Mouse (Mus musculus): ENCODE results near the gene Foxd4. TPM values are rescaled to one million over a fixed set of nuclear protein-coding genes. Genes with fewer than 3 reads are reported as not detected.

Gene Foxd4
- total and polyA plus RNA-seq, 3 experiments: 0.04 TPM; not detected in 2

DNA sequence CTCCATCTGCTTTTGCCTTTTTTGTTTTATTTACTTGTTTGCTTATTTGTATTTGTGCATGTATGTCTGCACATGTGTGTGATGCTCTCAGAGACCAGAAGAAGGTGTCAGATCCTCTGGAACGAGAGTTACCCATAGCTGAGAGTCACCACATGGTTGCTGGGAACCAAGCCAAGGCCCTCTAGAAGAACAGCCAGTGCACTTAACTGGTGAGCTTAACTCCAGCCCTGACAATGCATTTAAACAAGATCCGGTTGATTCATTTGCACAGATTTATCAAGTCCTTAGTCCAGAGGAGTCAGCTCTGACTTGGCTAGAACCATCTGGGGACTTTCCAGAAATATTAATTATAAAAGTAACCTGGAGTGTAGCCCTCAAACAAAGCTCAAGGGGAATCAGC, 27.1 kb downstream of the Foxd4 start:
- no peak overlapping the region for H3K9ac ChIP-seq (ENCODE audit: control insufficient read depth, low read depth, low read length, poor library complexity, severe bottlenecking)
- no peaks in the 10 kb centered on the region for H3K36me3 ChIP-seq (ENCODE audit: control insufficient read depth in 1 of 2, insufficient read depth in 2 of 2, low read length in 2 of 2)
- peaks cover 0 to 4% of the 10 kb centered on the region in 2 experiments; a peak in 2 of 4 replicates for H3K27me3 ChIP-seq (ENCODE audit: control insufficient read depth in 1 of 2, insufficient read depth in 2 of 2, low read length in 2 of 2)
- no peaks in the 10 kb centered on the region for H3K79me2 ChIP-seq (ENCODE audit: control insufficient read depth, insufficient read depth, low read length, poor library complexity)
- H3K4me1 ChIP-seq (ENCODE audit: control insufficient read depth in 1 of 2, insufficient read depth in 2 of 2, low read length in 2 of 2): no peaks in the 10 kb centered on the region; a peak in 1 of 4 replicates
- TF ChIP-seq NRF1 (IDR thresholded peaks at IDR 0.05; ENCODE audit: insufficient read depth, low read depth, low read length, poor library complexity, severe bottlenecking) (no peak), MYC (IDR thresholded peaks at IDR 0.05; ENCODE audit: low read depth, low read length) (no peak), ETS1 (IDR thresholded peaks at IDR 0.05; ENCODE audit: low read depth, low read length) (no peak), RAD21 (IDR thresholded peaks at IDR 0.05; ENCODE audit: low read depth, low read length) (no peak), USF1 (IDR thresholded peaks at IDR 0.05; ENCODE audit: low read depth, low read length) (no peak), USF2 (IDR thresholded peaks at IDR 0.05; ENCODE audit: borderline replicate concordance in 1 of 2, insufficient read depth in 1 of 2, low read depth in 1 of 2, low read length in 2 of 2) (no peak), ZNF384 (IDR thresholded peaks at IDR 0.05; ENCODE audit: low read depth, low read length) (no peak), TBP (IDR thresholded peaks at IDR 0.05; ENCODE audit: low read depth, low read length) (no peak), GABPA (IDR thresholded peaks at IDR 0.05; ENCODE audit: low read depth, low read length) (no peak), RCOR1 (IDR thresholded peaks at IDR 0.05; ENCODE audit: low read depth, low read length) (no peak), MAX (IDR thresholded peaks at IDR 0.05; ENCODE audit: low read length) (no peak), MAZ (IDR thresholded peaks at IDR 0.05; ENCODE audit: low read depth, low read length) (no peak), POLR2AphosphoS5 (IDR thresholded peaks at IDR 0.05; ENCODE audit: borderline replicate concordance, low read depth, low read length) (no peak), E2F4 (IDR thresholded peaks at IDR 0.05; ENCODE audit: borderline replicate concordance, low read depth, low read length) (no peak), ZMIZ1 (IDR thresholded peaks at IDR 0.05; ENCODE audit: low read depth, low read length) (no peak)
- DNase-seq (ENCODE audit: low read depth, low spot score): no peak
- no peak overlapping the region for H3K27ac ChIP-seq (ENCODE audit: control insufficient read depth, low read depth, low read length)
- no peak overlapping the region for H3K4me3 ChIP-seq (ENCODE audit: control insufficient read depth in 1 of 2, insufficient read depth in 1 of 2, low read depth in 2 of 2, low read length in 2 of 2)
- H3K9me3 ChIP-seq (replicated peaks; ENCODE audit: insufficient read depth, low read length): no peaks in the 10 kb centered on the region

GRCm38 (mm10) chr19:24871037-24871635, 29.9 kb downstream of the Foxd4 start:
- no peaks in the 10 kb centered on the region for H3K4me1 ChIP-seq (ENCODE audit: control insufficient read depth in 1 of 2, insufficient read depth in 2 of 2, low read length in 2 of 2)
- H3K9me3 ChIP-seq (replicated peaks; ENCODE audit: insufficient read depth, low read length): no peaks in the 10 kb centered on the region
- H3K27ac ChIP-seq (ENCODE audit: control insufficient read depth, low read depth, low read length): no peak overlapping the region
- no peak overlapping the region; a peak in 1 of 4 replicates for H3K4me3 ChIP-seq (ENCODE audit: control insufficient read depth in 1 of 2, insufficient read depth in 1 of 2, low read depth in 2 of 2, low read length in 2 of 2)
- no peaks in the 10 kb centered on the region for H3K79me2 ChIP-seq (ENCODE audit: control insufficient read depth, insufficient read depth, low read length, poor library complexity)
- no peak overlapping the region for H3K9ac ChIP-seq (ENCODE audit: control insufficient read depth, low read depth, low read length, poor library complexity, severe bottlenecking)
- TF ChIP-seq RCOR1 (IDR thresholded peaks at IDR 0.05; ENCODE audit: low read depth, low read length): no peak
- peak; percentile 72 for TF ChIP-seq RAD21 (IDR thresholded peaks at IDR 0.05; ENCODE audit: low read depth, low read length)
- TF ChIP-seq ZC3H11A (IDR thresholded peaks at IDR 0.05; ENCODE audit: low read depth, low read length): peak; percentile 56
- TF ChIP-seq POLR2AphosphoS2 (IDR thresholded peaks at IDR 0.05; ENCODE audit: low read length): no peak
- no peak for TF ChIP-seq MYC (IDR thresholded peaks at IDR 0.05; ENCODE audit: low read depth, low read length)
- no peak for TF ChIP-seq MYB (IDR thresholded peaks at IDR 0.05; ENCODE audit: low read depth, low read length)
- TF ChIP-seq USF1 (IDR thresholded peaks at IDR 0.05; ENCODE audit: low read depth, low read length): no peak
- TF ChIP-seq MEF2A (IDR thresholded peaks at IDR 0.05; ENCODE audit: extremely low read depth, insufficient replicate concordance, low read depth, low read length, poor library complexity, severe bottlenecking): no peak
- no peak for TF ChIP-seq TBP (IDR thresholded peaks at IDR 0.05; ENCODE audit: low read depth, low read length)
- TF ChIP-seq CTCF (IDR thresholded peaks at IDR 0.05 in 2 of 3, conservative IDR thresholded peaks at IDR 0.05 in 1 of 3; ENCODE audit: control insufficient read depth in 1 of 3, insufficient read depth in 1 of 3, low read depth in 2 of 3, low read length in 3 of 3, poor library complexity in 1 of 3, severe bottlenecking in 1 of 3): peak; percentile 53 to 67 (median 66)
- TF ChIP-seq POLR2AphosphoS5 (IDR thresholded peaks at IDR 0.05; ENCODE audit: borderline replicate concordance, low read depth, low read length): no peak
- TF ChIP-seq ZNF384 (IDR thresholded peaks at IDR 0.05; ENCODE audit: low read depth, low read length): no peak
- peak; percentile 55 for TF ChIP-seq SMC3 (IDR thresholded peaks at IDR 0.05; ENCODE audit: low read depth, low read length)
- no peak for TF ChIP-seq ZMIZ1 (IDR thresholded peaks at IDR 0.05; ENCODE audit: low read depth, low read length)
- H3K36me3 ChIP-seq (ENCODE audit: control insufficient read depth in 1 of 2, insufficient read depth in 2 of 2, low read length in 2 of 2): no peaks in the 10 kb centered on the region
- peak; percentile 75 for DNase-seq (ENCODE audit: low read depth, low spot score)
- H3K27me3 ChIP-seq (ENCODE audit: control insufficient read depth in 1 of 2, insufficient read depth in 2 of 2, low read length in 2 of 2): peaks cover 0 to 4% of the 10 kb centered on the region in 2 experiments; a peak in 3 of 4 replicates
